Mouse (Mus musculus): Measurements from ENCODE around the gene Aoc1.
A peak's percentile ranks its signal among the peaks of the same experiment; 100 is the strongest.
"Not testable (repeated sequence)": the region's sequence is repeated elsewhere in the genome, so short reads cannot be mapped to it uniquely, and the experiment has no call there.

Gene Aoc1

GRCm38 (mm10) chr6:48861616-48862280 is 10.9 kb upstream of the Aoc1 start:
- peak; percentile 39 to 73 for DNase-seq

GRCm38 (mm10) chr6:48862816-48863215 is 9.9 kb upstream of the Aoc1 start:
- DNase-seq, result no peak

- no peak for DNase-seq
Observed at GRCm38 (mm10) chr6:48863488-48863887, 9.2 kb upstream of the Aoc1 start.

- no peak for DNase-seq
Observed at GRCm38 (mm10) chr6:48864181-48864580, 8.5 kb upstream of the Aoc1 start.

- no peak for DNase-seq
Observed at GRCm38 (mm10) chr6:48864723-48865122, 8.0 kb upstream of the Aoc1 start.

- DNase-seq, result no peak
Observed at GRCm38 (mm10) chr6:48865152-48865745, 7.4 kb upstream of the Aoc1 start.

- DNase-seq, result not testable (repeated sequence)
Observed at GRCm38 (mm10) chr6:48866355-48866950, 6.2 kb upstream of the Aoc1 start.

- no peak for DNase-seq
Observed at GRCm38 (mm10) chr6:48867158-48867557, 5.5 kb upstream of the Aoc1 start.

- no peak for DNase-seq
Observed at GRCm38 (mm10) chr6:48869774-48870173, 2.9 kb upstream of the Aoc1 start.

GRCm38 (mm10) chr6:48874576-48874975 is 1.9 kb downstream of the Aoc1 start:
- DNase-seq, result no peak

- DNase-seq, result no peak
Observed at GRCm38 (mm10) chr6:48875515-48875914, 2.8 kb downstream of the Aoc1 start.

- DNase-seq, result peak in 1 of 2 experiments; percentile 32
Observed at GRCm38 (mm10) chr6:48876510-48877135, 3.9 kb downstream of the Aoc1 start.

GRCm38 (mm10) chr6:48894203-48894602 is 21.5 kb downstream of the Aoc1 start:
- DNase-seq, result no peak

GRCm38 (mm10) chr6:48894938-48895818 is 22.5 kb downstream of the Aoc1 start:
- no peak for DNase-seq

- no peak for DNase-seq
Observed at GRCm38 (mm10) chr6:48895941-48896340, 23.2 kb downstream of the Aoc1 start.

GRCm38 (mm10) chr6:48896956-48897355 is 24.3 kb downstream of the Aoc1 start:
- DNase-seq, result no peak

GRCm38 (mm10) chr6:48901316-48901715 is 28.6 kb downstream of the Aoc1 start:
- DNase-seq, result not testable (repeated sequence)

GRCm38 (mm10) chr6:48902511-48903406 is 30.1 kb downstream of the Aoc1 start:
- DNase-seq, result no peak

GRCm38 (mm10) chr6:48903437-48903836 is 30.7 kb downstream of the Aoc1 start:
- DNase-seq, result no peak

GRCm38 (mm10) chr6:48905606-48906005 is 32.9 kb downstream of the Aoc1 start:
- no peak for DNase-seq

GRCm38 (mm10) chr6:48906371-48906770 is 33.7 kb downstream of the Aoc1 start:
- no peak for DNase-seq

GRCm38 (mm10) chr6:48909229-48909628 is 36.5 kb downstream of the Aoc1 start:
- DNase-seq, result no peak
